Mouse (Mus musculus) MEL (cell line): ENCODE measurements at regions not wholly inside any gene's neighbourhood (a gene's known extent, or its start where the extent isn't known, plus 50 kb on each side); places are given as distances from the start of the nearest gene placed in this dataset.

Experiments
- DNase-seq: peaks from one replicate; pipeline ENCODE4 v3.0.0; 2011; ENCODE audit warnings: low read depth, low spot score
- H3K27ac ChIP-seq: 2 replicates; pipeline ENCODE4 v1.5.1; 2012; ENCODE audit warnings: low read depth, mild to moderate bottlenecking, control low read depth, low read length, moderate library complexity; ENCODE audit not compliant: control insufficient read depth
- H3K27me3 ChIP-seq, 2 experiments: fragments of 150-350 bp in 1 of 2; sonication (generic) in 1 of 2; 2 replicates each; pipeline ENCODE4 v1.6.1; 2012; ENCODE audit warnings: low read length in 2 of 2, mild to moderate bottlenecking in 2 of 2, improper control_type of control experiment in 1 of 2, moderate library complexity in 1 of 2; ENCODE audit not compliant: insufficient read depth in 2 of 2, control insufficient read depth in 1 of 2
- H3K36me3 ChIP-seq, 2 experiments: 2 replicates each; pipeline ENCODE4 v1.6.1; 2012 to 2014; ENCODE audit warnings: low read length in 2 of 2, improper control_type of control experiment in 1 of 2, inconsistent platforms in 1 of 2, mild to moderate bottlenecking in 1 of 2; ENCODE audit not compliant: insufficient read depth in 2 of 2, control insufficient read depth in 1 of 2
- H3K4me1 ChIP-seq, 2 experiments: fragments of 150-350 bp in 1 of 2; sonication (generic) in 1 of 2; 2 replicates each; pipeline ENCODE4 v1.6.1; 2012; ENCODE audit warnings: low read length in 2 of 2, improper control_type of control experiment in 1 of 2, mild to moderate bottlenecking in 1 of 2; ENCODE audit not compliant: insufficient read depth in 2 of 2, control insufficient read depth in 1 of 2
- H3K4me3 ChIP-seq, 2 experiments: fragments of 150-350 bp in 1 of 2; sonication (generic) in 1 of 2; 2 replicates each; pipeline ENCODE4 v1.5.1; 2012; ENCODE audit warnings: low read depth in 2 of 2, low read length in 2 of 2, mild to moderate bottlenecking in 2 of 2, moderate library complexity in 2 of 2, control low read depth in 1 of 2, improper control_type of control experiment in 1 of 2; ENCODE audit not compliant: control insufficient read depth in 1 of 2, insufficient read depth in 1 of 2
- H3K79me2 ChIP-seq: 2 replicates; pipeline ENCODE4 v1.6.1; 2012; ENCODE audit warnings: mild to moderate bottlenecking, low read length, moderate library complexity; ENCODE audit not compliant: control insufficient read depth, poor library complexity, insufficient read depth
- H3K9ac ChIP-seq: 2 replicates; pipeline ENCODE4 v1.6.1; 2012; ENCODE audit warnings: low read depth, mild to moderate bottlenecking, control low read depth, low read length, moderate library complexity; ENCODE audit not compliant: control insufficient read depth, poor library complexity, severe bottlenecking
- H3K9me3 ChIP-seq: fragments of 150-350 bp; sonication (generic); replicated peaks from 2 replicates; pipeline ENCODE4 v1.6.1; 2012; ENCODE audit warnings: mild to moderate bottlenecking, low read length, improper control_type of control experiment, moderate library complexity; ENCODE audit not compliant: insufficient read depth
- BHLHE40 ChIP-seq: IDR thresholded peaks from 2 replicates; pipeline ENCODE4 v1.6.1; 2012; ENCODE audit warnings: low read depth, mild to moderate bottlenecking, inconsistent platforms, low read length, improper control_type of control experiment, borderline replicate concordance
- CHD1 ChIP-seq: IDR thresholded peaks from 2 replicates; pipeline ENCODE4 v1.6.1; 2012; ENCODE audit warnings: low read depth, mild to moderate bottlenecking, inconsistent platforms, low read length, improper control_type of control experiment
- CHD2 ChIP-seq: IDR thresholded peaks from 2 replicates; pipeline ENCODE4 v1.6.1; 2011; ENCODE audit warnings: low read length, improper control_type of control experiment
- CTCF ChIP-seq, 3 experiments: IDR thresholded peaks in 2 of 3; conservative IDR thresholded peaks in 1 of 3; 2 replicates each; pipeline ENCODE4 v1.5.1; 2011 to 2012; ENCODE audit warnings: low read length in 3 of 3, low read depth in 2 of 3, mild to moderate bottlenecking in 2 of 3, improper control_type of control experiment in 1 of 3, inconsistent platforms in 1 of 3, mixed read lengths in 1 of 3, moderate library complexity in 1 of 3; ENCODE audit not compliant: control insufficient read depth in 1 of 3, insufficient read depth in 1 of 3, poor library complexity in 1 of 3, severe bottlenecking in 1 of 3
- ELF1 ChIP-seq: IDR thresholded peaks from 2 replicates; pipeline ENCODE4 v1.6.1; 2014; ENCODE audit warnings: low read depth, mild to moderate bottlenecking, inconsistent platforms, low read length, improper control_type of control experiment, moderate library complexity
- EP300 ChIP-seq, 2 experiments: IDR thresholded peaks; 2 replicates each; pipeline ENCODE4 v1.6.1; 2011; ENCODE audit warnings: improper control_type of control experiment in 2 of 2, low read length in 2 of 2, low read depth in 1 of 2, mild to moderate bottlenecking in 1 of 2
- ETS1 ChIP-seq: IDR thresholded peaks from 2 replicates; pipeline ENCODE4 v1.6.1; 2012; ENCODE audit warnings: low read depth, mild to moderate bottlenecking, inconsistent platforms, low read length, improper control_type of control experiment, moderate library complexity
- GATA1 ChIP-seq: IDR thresholded peaks from 2 replicates; pipeline ENCODE4 v1.6.1; 2011; ENCODE audit warnings: low read depth, low read length, improper control_type of control experiment
- JUND ChIP-seq: IDR thresholded peaks from 2 replicates; pipeline ENCODE4 v1.6.1; 2011; ENCODE audit warnings: low read depth, mild to moderate bottlenecking, improper control_type of control experiment, low read length
- KAT2A ChIP-seq: conservative IDR thresholded peaks from 2 replicates; pipeline ENCODE4 v1.6.1; 2012; ENCODE audit warnings: low read depth, low read length, improper control_type of control experiment, inconsistent platforms
- MAFK ChIP-seq: IDR thresholded peaks from 2 replicates; pipeline ENCODE4 v1.6.1; 2011; ENCODE audit warnings: low read depth, mild to moderate bottlenecking, low read length, improper control_type of control experiment, borderline replicate concordance
- MAX ChIP-seq: IDR thresholded peaks from 2 replicates; pipeline ENCODE4 v1.6.1; 2011; ENCODE audit warnings: low read length, improper control_type of control experiment
- MAZ ChIP-seq: IDR thresholded peaks from 2 replicates; pipeline ENCODE4 v1.6.1; 2012; ENCODE audit warnings: low read depth, mild to moderate bottlenecking, inconsistent platforms, low read length, improper control_type of control experiment
- MEF2A ChIP-seq: IDR thresholded peaks from 2 replicates; pipeline ENCODE4 v1.6.1; 2014; ENCODE audit warnings: low read depth, mild to moderate bottlenecking, inconsistent platforms, low read length, improper control_type of control experiment; ENCODE audit not compliant: poor library complexity, insufficient replicate concordance, severe bottlenecking; ENCODE audit errors: extremely low read depth
- MXI1 ChIP-seq: IDR thresholded peaks from 2 replicates; pipeline ENCODE4 v1.6.1; 2011; ENCODE audit warnings: mild to moderate bottlenecking, low read depth, low read length, improper control_type of control experiment
- MYB ChIP-seq: IDR thresholded peaks from 2 replicates; pipeline ENCODE4 v1.6.1; 2011; ENCODE audit warnings: mild to moderate bottlenecking, low read depth, low read length, improper control_type of control experiment
- NELFE ChIP-seq: IDR thresholded peaks from 2 replicates; pipeline ENCODE4 v1.6.1; 2011; ENCODE audit warnings: low read depth, low read length, improper control_type of control experiment
- NRF1 ChIP-seq: IDR thresholded peaks from 2 replicates; pipeline ENCODE4 v1.6.1; 2014; ENCODE audit warnings: low read depth, mild to moderate bottlenecking, inconsistent platforms, low read length, improper control_type of control experiment, moderate library complexity; ENCODE audit not compliant: poor library complexity, insufficient read depth, severe bottlenecking
- RAD21 ChIP-seq: IDR thresholded peaks from 2 replicates; pipeline ENCODE4 v1.6.1; 2011; ENCODE audit warnings: mild to moderate bottlenecking, low read depth, low read length, improper control_type of control experiment
- SIN3A ChIP-seq: IDR thresholded peaks from 2 replicates; pipeline ENCODE4 v1.6.1; 2012; ENCODE audit warnings: low read length, improper control_type of control experiment, inconsistent platforms
- TAL1 ChIP-seq: IDR thresholded peaks from 2 replicates; pipeline ENCODE4 v1.6.1; 2012; ENCODE audit warnings: mild to moderate bottlenecking, inconsistent platforms, low read length, moderate library complexity, mixed read lengths
- TCF12 ChIP-seq: IDR thresholded peaks from 2 replicates; pipeline ENCODE4 v1.6.1; 2014; ENCODE audit warnings: low read depth, mild to moderate bottlenecking, inconsistent platforms, low read length, improper control_type of control experiment, moderate library complexity
- UBTF ChIP-seq: IDR thresholded peaks from 2 replicates; pipeline ENCODE4 v1.6.1; 2012; ENCODE audit warnings: low read depth, mild to moderate bottlenecking, inconsistent platforms, low read length, improper control_type of control experiment, moderate library complexity, borderline replicate concordance; ENCODE audit not compliant: insufficient read depth
- USF1 ChIP-seq: IDR thresholded peaks from 2 replicates; pipeline ENCODE4 v1.6.1; 2014; ENCODE audit warnings: low read depth, mild to moderate bottlenecking, inconsistent platforms, low read length, improper control_type of control experiment, moderate library complexity
- USF2 ChIP-seq, 2 experiments: IDR thresholded peaks; 2 replicates each; pipeline ENCODE4 v1.6.1; 2011 to 2012; ENCODE audit warnings: improper control_type of control experiment in 2 of 2, low read length in 2 of 2, borderline replicate concordance in 1 of 2, inconsistent platforms in 1 of 2, low read depth in 1 of 2, mild to moderate bottlenecking in 1 of 2; ENCODE audit not compliant: insufficient read depth in 1 of 2
- ZNF384 ChIP-seq: IDR thresholded peaks from 2 replicates; pipeline ENCODE4 v1.6.1; 2012; ENCODE audit warnings: low read depth, mild to moderate bottlenecking, inconsistent platforms, low read length, improper control_type of control experiment

- Histone ChIP-seq H3K27me3 (no peaks in the 10 kb centered on the region), H3K9me3 (no peaks in the 10 kb centered on the region), H3K4me1 (no peaks in the 10 kb centered on the region), H3K27ac (no peak overlapping the region), H3K4me3 (no peak overlapping the region), H3K36me3 (no peaks in the 10 kb centered on the region), H3K9ac (no peak overlapping the region), H3K79me2 (no peaks in the 10 kb centered on the region)
- TF ChIP-seq RAD21 (no peak), MAX (no peak), MAFK (no peak), MYB (no peak), ELF1 (no peak), CTCF (IDR thresholded peaks at IDR 0.05 in 2 of 3, conservative IDR thresholded peaks at IDR 0.05 in 1 of 3; ENCODE audit: control insufficient read depth in 1 of 3, insufficient read depth in 1 of 3, low read depth in 2 of 3, low read length in 3 of 3, poor library complexity in 1 of 3, severe bottlenecking in 1 of 3) (no peak), JUND (no peak), MXI1 (no peak), CHD2 (no peak), UBTF (no peak), USF1 (no peak), TCF12 (no peak), EP300 (IDR thresholded peaks at IDR 0.05; ENCODE audit: low read depth in 1 of 2, low read length in 2 of 2) (no peak), BHLHE40 (no peak)
- DNase-seq = no peak
Observed at GRCm38 (mm10) chr6:36079559-36079958, 308.3 kb upstream of the Chrm2 start.

GRCm38 (mm10) chr6:36093584-36093983, 294.3 kb upstream of the Chrm2 start:
- H3K9ac ChIP-seq = no peak overlapping the region
- TF ChIP-seq ZNF384 = no peak
- TF ChIP-seq NRF1 = no peak
- H3K4me3 ChIP-seq = no peak overlapping the region
- H3K27me3 ChIP-seq = no peaks in the 10 kb centered on the region
- no peak for DNase-seq
- no peaks in the 10 kb centered on the region for H3K9me3 ChIP-seq
- no peaks in the 10 kb centered on the region for H3K36me3 ChIP-seq
- no peaks in the 10 kb centered on the region for H3K4me1 ChIP-seq
- no peak overlapping the region for H3K27ac ChIP-seq
- no peaks in the 10 kb centered on the region for H3K79me2 ChIP-seq

GRCm38 (mm10) chr6:36094075-36094474, 293.8 kb upstream of the Chrm2 start:
- Histone ChIP-seq H3K79me2 (no peaks in the 10 kb centered on the region), H3K36me3 (no peaks in the 10 kb centered on the region), H3K9me3 (no peaks in the 10 kb centered on the region), H3K27ac (no peak overlapping the region), H3K9ac (no peak overlapping the region), H3K4me3 (no peak overlapping the region), H3K4me1 (no peaks in the 10 kb centered on the region), H3K27me3 (no peaks in the 10 kb centered on the region)
- no peak for DNase-seq
- TF ChIP-seq MEF2A (no peak), NRF1 (no peak), TAL1 (no peak), MAFK (no peak), SIN3A (no peak), MAX (no peak), USF2 (IDR thresholded peaks at IDR 0.05; ENCODE audit: borderline replicate concordance in 1 of 2, insufficient read depth in 1 of 2, low read depth in 1 of 2, low read length in 2 of 2) (no peak), UBTF (no peak), CHD2 (no peak), CHD1 (no peak), MAZ (no peak), KAT2A (no peak), GATA1 (no peak), NELFE (no peak), ELF1 (no peak), TCF12 (no peak), ETS1 (no peak), CTCF (IDR thresholded peaks at IDR 0.05 in 2 of 3, conservative IDR thresholded peaks at IDR 0.05 in 1 of 3; ENCODE audit: control insufficient read depth in 1 of 3, insufficient read depth in 1 of 3, low read depth in 2 of 3, low read length in 3 of 3, poor library complexity in 1 of 3, severe bottlenecking in 1 of 3) (no peak)
